Mouse (Mus musculus) spleen, postnatal 14 days (tissue): ENCODE data around the gene Ptms.

Experiments
- DNase-seq, 2 experiments: peaks; one replicate each; pipeline ENCODE4 v3.0.0; 2021 to 2022; ENCODE audit warnings: low spot score in 2 of 2

The Ptms gene

DNA sequence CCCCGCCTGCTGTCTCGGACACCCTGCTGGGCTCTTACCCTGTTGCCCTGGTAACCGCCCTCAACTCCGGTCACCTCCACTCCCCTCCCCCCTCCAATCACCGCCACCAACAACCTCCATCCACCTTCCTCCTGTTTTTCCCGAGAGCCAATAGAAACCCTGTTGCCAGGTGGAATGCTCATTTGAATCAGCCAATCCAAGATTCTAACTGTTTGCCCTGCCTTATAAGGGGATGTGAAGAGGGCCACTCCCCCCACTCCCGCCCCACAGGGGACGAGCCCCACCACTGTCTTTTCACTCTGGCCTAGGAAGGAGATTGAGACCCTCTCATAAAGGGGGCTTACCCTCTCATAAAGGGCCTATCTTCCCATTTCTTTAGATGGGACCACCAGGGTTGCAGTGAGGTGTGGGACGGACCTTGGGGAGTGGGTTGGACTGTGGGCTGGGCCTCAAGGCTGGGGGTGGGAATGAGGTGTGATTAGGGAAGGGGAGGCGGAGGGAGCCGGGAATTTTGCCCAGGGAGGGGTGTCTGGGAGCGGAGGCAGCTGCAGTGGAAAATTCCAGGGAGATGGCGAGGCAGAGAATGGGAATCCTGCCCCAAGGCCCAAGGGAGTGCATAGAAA is at the start of gene Ptms:
Ptms (minus strand) TSS at position 409 of the 623 bp plus-strand sequence.
- no peak for DNase-seq

DNA sequence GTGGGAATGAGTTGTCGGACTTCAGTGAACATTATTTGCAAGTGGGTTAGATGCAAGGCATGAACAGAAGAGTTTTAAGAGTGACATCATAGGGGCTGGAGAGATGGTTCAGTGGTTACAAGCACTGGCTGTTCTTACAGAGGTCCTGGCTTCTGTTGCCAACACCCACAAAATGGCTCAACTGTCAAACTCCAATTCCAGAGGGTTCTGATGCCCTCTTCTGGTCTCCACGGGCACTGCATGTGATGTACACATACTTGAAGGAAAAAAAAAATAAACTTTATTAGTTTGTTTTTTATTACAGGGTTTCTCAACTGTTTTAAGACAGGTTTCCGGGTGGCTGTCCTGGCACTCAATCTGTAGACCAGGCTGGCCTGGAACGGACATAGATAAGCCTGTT is 47.9 kb upstream of the Ptms start:
- DNase-seq: peak in 1 of 2 experiments; percentile 55

DNA sequence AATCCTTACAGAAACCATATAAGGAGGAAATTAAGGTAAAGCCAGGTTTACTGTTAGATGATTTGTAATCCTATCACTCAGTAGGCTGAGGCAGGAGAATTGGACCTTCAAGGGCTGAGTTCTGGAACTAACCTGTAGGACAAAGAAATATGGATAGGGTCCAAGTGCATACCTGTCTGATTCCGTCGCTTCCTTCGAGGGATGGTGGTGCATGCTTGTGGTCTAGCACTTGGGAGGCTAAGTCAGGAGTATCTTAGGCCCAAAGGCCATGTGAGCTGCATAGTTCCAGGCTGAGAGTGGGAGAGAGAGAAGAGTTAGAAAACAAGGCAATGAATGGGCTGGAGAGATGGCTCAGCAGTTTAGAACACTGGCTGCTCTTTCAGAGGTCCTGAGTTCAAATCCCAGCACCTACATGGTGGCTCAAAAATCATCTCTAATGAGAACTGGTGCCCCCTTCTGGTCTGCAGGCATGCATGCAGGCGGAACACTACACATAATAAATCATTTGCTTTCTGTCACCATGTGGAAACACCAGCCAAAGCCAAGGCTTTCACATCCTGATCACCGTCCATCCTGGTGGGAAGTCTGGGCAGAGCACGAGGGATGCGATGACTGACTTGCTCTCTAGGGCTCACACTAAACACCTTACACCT is 46.7 kb upstream of the Ptms start:
- DNase-seq: peak in 1 of 2 experiments; percentile 8

DNA sequence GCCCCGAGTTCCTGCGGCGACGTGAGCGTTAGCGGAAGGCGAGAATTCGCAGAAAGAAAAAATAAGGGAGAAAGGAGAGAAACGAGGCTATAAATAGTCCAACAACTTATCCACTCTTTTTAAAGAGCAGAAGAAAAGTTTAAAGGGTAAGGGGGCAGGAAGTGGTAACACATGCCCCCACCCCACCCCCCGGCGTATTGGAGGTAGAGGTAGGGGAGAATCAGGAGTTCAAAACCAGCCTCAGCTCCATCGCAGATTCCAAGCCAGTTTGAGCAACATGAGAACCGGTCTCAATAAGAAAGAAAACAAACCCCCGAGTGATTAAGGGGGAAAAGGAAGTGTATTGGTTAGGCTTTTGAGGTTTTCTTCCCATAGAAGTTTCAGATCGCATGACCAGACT is 45.8 kb upstream of the Ptms start:
- no peak for DNase-seq

DNA sequence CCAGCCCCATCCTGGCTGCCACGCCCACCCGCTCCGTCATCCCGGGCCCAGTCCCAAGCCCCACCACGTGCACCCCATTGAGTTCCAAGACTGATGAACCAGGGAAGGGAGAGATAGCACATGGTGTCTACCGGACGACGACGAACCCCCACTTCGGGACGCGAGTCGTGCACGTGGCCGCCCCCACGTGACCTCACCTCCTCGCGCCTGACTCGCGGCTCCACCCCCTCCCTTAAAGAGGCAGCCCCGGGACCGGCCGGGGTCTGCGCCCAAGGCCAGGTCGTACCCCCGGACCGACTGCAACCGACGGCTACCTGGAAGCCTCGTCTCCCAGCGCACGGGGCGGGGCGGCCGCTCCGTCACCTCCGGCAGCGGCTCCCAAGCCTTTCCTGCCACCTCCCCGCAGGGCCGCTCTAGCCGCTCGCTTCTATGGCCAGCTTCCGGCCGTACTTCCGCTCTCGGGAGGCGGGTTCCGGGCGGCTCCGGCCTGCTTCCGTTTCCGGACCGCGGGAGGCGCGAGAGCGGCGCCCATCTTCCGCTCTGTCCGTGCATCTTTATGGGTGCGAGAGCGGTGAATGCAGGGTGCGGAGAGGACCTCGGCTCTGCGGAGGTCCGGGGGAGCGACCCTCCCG is 45.3 kb upstream of the Ptms start, which contains the start of gene Cops7a:
Cops7a (minus strand) TSS at position 451 of the 632 bp plus-strand sequence.
- DNase-seq: peak; percentile 92 to 97

DNA sequence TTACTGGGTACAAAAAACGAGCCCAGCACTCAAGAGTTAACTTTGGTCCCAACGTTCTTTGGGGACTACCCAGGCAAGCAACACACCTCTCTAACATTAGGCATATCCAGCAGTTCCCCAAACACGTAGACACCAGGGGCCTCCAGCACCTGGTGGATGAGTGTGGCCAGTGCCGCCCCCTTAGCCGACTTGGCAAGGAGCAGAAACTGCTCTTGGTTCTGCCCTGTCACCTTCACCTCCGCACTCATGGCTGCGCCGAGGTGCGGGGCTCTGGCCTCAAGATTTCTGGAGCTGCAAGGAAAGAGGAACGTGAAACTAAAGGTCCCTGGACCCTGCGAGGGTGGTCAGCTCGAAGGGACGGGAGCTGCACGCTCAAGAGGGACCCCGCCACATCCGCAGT is 44.7 kb upstream of the Ptms start:
- no peak for DNase-seq

DNA sequence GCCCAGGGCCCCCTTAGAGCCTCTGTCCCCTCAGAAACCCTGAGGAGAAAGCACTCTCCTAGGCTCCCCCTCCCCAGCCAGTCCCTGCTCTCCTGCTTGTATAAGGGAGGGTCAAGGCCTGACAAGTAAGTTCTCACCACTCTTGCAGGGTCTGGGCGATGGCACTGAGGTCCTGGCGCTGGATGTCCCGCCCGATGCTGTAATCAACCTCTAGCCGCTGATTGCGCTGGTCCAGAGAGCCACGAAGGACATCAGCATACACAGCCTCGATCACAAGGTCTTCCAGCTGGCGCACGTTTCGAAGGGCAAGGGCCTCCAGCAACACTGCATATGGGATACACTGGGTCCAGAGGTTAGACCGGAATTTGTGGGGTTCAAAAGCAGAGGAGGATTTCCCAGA is 41.1 kb upstream of the Ptms start:
- no peak for DNase-seq

DNA sequence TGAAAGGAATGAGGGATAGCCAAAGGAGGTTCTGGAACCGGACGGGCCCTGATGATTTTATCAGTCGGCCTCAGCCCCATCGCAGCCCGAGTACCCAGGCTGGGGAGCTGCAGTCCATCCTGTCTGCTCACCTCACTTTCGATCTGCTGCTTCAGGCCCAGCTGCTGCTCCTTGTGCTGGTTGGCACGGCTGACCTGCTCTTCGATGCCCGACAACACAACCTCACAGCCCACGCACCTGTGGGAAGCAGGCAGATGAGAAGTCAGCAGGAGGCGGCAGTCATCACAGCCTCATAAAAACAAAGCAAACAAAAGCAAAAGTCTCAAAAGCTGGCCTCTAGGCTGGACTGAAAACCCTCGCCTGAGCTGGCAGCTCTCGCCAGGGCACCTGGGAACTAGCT is 40.1 kb upstream of the Ptms start:
- no peak for DNase-seq

DNA sequence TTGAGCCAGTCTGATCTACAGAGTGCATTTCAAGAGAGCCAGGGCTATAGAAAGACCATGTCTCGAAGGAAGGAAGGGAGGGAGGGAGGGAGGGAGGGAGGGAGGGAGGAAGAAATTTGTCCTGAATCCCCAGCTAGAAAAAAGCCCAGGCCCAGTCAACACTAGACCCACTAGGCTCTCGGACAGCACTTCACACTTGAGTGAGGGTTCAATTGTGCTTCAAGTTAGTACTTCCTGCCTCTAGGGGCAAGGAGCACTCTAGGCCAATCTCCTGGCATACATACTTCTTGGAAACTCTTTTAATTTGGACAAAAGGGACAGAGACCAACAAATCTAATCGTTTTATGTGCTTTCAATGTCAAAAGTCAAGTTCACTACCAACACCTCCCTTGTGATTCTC is 38.2 kb upstream of the Ptms start:
- DNase-seq: no peak

DNA sequence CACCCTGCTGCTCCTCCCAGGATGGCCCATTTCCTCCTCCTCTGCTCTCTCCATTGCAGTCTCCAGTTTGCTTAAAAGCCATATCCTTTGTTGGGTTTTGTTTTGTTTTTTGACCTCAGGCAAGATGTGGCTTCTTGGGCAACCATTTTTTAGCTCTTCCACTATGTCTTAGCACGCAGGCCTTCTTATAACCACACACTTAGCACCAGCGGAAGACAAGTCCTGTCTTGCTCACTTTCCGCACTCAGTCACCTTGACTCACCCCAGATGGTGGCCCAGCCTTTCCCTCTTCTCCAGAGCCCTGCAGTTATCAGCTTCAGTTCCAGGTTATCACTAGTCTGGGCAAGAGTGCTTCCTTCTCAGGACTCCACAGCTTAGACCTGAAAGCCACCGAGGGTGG is 35.3 kb upstream of the Ptms start:
- DNase-seq: no peak

DNA sequence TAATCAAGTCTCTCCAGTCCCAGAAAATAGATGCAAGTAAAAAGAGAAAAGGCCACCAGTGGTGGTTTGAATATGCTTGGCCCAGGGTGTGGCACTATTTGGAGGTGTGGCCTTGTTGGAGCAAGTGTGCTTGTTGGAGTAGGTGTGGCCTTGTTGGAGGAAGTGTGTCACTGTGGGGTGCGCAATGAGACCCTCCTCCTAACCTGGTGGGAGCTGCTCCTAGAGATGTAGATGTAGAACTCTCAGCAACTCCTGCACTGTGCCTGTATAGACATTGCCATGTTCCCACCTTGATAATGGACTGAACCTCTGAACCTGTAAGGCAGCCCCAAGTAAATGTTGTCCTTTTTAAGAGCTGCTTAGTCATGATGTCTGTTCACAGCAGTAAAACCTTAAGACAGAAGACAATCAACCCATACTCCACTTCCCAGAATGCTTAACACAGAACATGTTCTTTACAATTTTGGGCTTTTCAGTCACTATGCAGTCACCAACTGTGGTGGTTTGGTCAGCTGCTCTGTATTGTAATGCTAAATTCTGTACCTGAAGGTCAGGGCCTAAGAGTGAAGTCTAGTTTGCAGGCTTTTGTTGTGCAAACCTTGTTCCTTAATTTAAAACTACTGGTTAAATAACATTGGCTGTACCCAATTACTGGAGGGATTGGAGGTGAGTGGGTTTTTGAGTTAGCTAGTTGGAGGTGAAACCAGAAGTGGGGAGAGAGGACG is 34.2 kb upstream of the Ptms start:
- no peak for DNase-seq

DNA sequence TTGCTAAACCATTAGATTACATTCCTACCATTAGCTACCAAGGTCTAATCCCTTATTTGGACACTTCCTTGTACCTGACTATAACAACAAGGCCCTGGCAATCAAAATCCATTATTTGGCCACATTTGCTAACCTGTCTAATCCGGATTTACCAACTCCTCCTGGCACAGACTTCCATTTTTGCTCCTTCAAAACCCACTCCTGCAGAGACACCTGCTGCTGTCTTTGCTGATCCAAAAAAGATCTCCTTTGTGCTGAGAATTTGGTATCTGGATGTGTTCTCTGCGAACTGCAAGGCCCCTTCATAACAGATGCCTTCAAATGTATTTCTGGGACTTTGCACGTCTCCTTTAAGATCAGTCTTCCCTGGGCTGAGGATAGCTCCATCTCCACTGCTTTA is 23.6 kb upstream of the Ptms start:
- DNase-seq: no peak

DNA sequence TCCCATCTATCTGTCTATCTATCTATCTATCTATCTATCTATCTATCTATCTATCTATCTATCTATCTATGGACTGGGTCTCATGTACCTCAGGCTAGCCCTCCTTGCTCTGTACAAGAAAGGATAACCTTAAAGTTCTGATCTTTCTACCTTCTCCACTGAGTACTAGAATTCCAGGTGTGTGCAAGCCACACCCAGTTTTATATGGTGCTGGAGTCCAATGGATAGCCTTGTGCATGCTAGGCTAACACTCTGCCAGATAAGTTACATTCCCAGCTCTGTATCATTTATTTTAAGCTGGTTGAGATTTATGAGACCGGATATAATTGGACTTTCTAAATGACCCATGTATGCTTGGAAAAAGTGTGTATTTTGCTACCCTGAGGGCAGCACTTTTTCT is 21.8 kb upstream of the Ptms start:
- DNase-seq: no peak

DNA sequence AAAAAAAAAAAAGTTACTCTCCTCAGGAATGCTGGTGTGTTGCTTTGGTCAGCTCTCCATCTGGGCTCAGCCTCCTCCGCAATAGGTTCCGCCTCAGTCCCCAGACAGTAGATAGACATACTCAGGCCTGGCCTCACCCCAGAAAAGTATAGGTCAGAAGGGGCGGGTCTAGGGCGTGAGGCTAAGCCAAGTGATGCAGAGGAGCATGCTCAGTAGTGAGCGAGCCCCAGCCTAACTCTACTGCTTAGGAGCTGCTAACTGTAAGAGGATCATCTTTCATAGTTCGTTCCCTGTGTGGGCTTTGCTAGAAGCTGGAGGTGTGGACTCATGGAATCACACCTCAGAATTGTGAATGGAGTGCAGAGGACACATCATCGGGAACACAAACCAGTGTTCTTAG is 18.7 kb upstream of the Ptms start:
- no peak for DNase-seq

DNA sequence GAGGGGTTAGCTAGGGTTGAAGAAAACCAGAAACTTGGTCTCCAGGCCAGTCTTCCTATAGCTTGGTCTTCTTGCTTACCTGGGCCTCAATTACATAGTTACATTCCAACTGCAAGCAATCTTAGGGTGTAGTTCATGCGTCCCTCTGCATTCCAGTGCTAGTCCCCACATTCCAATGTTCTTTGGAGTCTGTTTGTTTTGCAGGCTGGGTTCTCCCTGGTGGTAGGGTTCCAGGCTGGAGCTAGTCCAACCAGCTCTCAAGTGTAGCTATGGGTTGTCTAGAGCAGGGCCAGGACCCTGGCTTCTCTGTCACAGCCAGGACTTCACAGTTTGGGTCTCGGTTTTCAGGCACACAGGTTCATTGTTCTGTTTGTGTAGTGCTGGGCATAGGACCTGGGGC is 17.6 kb upstream of the Ptms start:
- no peak for DNase-seq

DNA sequence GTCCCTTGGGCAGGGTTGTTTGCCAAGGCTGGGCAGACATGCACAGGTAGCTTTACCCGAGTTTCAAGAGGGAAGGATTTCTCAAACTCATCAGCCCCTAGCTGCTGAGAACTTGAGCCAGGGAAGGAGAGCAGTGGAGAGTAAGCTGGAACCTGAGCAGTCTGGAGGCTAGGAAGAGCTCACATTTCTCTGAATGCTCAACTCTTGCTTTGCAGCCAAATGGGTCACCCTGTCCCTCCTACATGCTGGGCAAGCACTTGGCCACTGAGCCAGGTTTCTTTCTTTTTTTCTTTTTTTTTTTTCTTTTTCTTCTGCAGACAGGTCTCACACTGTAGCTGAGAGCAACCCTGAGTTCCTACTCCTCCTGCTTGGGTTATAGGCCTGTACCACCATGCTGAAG is 16.8 kb upstream of the Ptms start:
- DNase-seq: no peak

DNA sequence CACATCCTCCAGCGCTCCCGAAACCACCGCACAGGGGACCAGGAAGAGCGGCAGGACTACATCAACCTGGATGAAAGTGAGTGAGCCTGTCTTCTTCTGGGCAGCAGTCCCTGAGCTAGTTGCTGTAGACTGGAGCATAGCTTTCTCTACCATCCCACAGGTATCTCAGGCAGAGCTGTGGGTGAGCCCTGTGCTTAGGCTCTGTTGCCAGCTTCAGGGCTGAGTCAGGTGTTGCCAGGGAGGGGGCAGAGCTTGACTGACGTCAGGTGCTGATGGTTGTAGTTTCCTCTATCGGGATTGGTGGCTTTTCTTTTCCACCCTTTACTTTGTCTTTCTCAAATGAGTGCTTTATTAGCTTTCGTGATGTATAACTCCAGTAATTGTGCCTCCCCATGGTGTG is 14.8 kb upstream of the Ptms start:
- no peak for DNase-seq

DNA sequence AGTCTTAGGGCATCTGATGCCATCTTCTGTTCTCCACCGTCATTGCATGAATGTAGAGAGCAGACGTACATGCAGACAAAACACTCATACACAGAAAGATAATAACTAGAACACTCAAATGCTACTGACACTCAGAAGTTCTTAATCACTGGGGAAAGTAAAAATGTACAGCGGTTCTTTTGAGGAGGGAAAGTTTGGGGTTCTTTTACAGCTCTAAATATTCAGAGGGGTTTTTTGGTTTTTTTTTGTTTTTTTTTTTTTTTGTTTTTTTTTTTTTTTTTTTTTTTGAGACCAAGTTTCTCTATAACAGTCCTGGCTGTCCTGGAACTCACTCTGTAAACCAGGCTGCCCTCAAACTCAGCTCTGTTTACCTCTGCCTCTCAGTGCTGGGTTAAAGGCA is 13.2 kb upstream of the Ptms start:
- no peak for DNase-seq

DNA sequence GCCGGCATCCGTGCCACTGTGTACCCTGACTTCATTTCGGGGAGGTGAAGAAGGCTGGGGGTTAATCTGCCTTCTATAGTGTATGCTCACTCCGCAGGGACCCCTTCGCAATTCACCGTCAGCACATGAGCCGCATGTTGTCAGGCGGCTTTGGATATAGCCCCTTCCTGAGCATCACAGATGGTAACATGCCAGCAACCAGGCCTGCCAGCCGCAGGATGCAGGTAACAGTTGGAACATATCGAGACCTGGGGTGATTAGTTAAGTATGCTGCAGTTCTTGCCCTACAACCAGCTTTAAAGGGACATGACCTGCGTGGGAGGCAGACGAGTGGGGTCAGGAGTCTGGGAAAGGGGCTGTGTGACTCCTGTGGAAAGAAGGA is 12.4 kb upstream of the Ptms start:
- DNase-seq: no peak

DNA sequence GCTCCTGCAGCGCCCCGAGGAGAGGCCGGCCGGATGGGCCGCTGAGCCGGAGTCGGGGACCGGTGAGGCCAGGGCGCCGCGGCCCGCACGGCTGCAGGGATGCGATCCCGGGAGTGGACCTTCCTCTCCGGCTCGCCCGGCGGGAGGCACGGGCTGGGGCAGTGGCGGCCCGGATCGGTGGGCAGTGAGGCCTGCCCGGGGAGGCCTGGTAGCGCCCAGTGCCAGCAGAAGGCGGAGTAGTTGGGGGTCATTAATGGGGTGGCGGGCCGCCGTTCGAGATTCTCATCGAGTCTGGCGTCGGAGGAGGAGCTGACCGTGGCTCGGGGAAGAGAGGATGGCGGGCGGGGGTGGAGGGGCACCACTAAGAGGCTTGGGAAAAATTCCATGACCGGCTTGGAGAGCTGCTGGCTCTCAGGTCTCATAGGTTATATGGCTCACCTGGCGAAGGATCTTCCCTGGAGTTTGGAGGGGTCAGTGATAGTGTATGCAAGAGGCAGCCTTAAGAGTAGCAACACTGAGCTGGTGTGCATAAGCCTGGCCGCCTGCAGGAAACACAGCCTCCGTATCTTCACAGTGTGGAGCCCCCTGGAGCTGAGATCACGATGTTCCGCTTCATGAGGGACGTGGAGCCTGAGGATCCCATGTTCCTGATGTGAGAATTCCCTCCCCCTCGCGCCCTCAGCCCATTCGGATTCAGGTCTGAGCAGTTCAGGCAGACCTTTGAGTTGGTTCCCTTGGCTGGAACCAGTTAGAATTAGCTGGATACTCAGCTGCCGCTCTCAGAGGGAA is 11.8 kb upstream of the Ptms start:
- no peak for DNase-seq

DNA sequence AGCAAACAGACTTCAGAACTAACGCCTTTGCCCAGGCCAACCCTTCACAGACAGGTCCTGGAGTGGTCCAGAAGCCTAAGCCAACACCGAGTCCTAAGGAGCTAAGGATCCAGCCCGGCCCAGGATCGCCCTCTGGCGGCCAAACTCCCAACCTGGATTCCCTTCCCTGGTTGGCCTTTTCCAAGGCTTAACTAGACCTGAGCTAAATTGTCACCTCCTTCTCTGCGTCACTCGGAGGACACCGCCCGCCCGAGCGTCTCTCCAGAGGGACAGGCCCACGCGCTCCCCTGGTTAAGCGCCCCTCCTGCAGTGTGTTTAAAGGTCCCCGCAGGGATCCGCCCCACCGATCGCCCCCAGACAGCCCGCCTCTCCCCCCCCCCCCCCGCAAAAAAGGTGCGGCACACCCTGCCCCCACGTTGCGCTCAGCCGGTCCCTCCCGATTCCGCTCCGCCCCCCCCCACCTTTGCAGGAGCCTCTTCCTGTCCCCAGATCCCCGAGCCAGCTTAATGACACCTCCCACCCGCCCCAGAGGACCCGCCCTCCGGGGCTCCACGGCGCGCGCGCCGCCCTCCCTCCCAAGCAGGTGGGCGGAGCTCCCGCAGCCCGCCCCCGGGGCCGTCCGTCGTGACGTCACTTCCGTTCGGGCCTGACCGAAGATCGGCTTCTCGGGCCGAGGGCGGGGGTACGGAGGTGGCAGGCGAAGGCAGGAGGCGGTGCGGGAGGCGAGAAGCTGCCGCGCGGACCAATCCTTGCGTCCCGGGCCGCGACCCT is 11.0 kb upstream of the Ptms start, which contains the start of gene Mlf2:
Mlf2 (plus strand) TSS at position 633 of the 771 bp plus-strand sequence.
- peak; percentile 97 to 99 for DNase-seq
